Mouse (Mus musculus) olfactory bulb, adult 2 months (tissue): ENCODE data around the gene Vps8.

Experiments
- CTCF ChIP-seq: fragments of 200-500 bp; IDR thresholded peaks from 2 replicates; pipeline ENCODE4 v1.5.1; 2012; ENCODE audit warnings: low read depth, mild to moderate bottlenecking, low read length, moderate library complexity; ENCODE audit not compliant: insufficient read depth
- POLR2A ChIP-seq: fragments of 200-500 bp; IDR thresholded peaks from 2 replicates; pipeline ENCODE4 v1.6.1; 2012; ENCODE audit warnings: mild to moderate bottlenecking, low read depth, low read length, moderate library complexity; ENCODE audit not compliant: insufficient read depth

GRCm38 (mm10) chr16:21497627-21498026 is 74.7 kb downstream of the Vps8 start:
- TF ChIP-seq POLR2A, result no peak
- TF ChIP-seq CTCF, result no peak
